Mouse (Mus musculus): Measurements from ENCODE around the gene Mei1.
A peak's percentile ranks its signal among the peaks of the same experiment; 100 is the strongest.

Gene Mei1

GRCm38 (mm10) chr15:82086131-82086530, 16.3 kb downstream of the Mei1 start:
- DNase-seq (ENCODE audit: low read depth), result no peak

- DNase-seq (ENCODE audit: low read depth), result no peak
Observed at GRCm38 (mm10) chr15:82087266-82087665, 17.5 kb downstream of the Mei1 start.

GRCm38 (mm10) chr15:82091061-82091460, 21.3 kb downstream of the Mei1 start:
- DNase-seq (ENCODE audit: low read depth), result no peak

GRCm38 (mm10) chr15:82106953-82107555, 37.3 kb downstream of the Mei1 start:
- DNase-seq (ENCODE audit: low read depth), result peak; percentile 15

- DNase-seq (ENCODE audit: low read depth), result no peak
Observed at GRCm38 (mm10) chr15:82120544-82120943, 50.7 kb downstream of the Mei1 start.

- DNase-seq (ENCODE audit: low read depth), result peak; percentile 18
Observed at GRCm38 (mm10) chr15:82126690-82127089, 56.9 kb downstream of the Mei1 start.

- peak; percentile 95 for DNase-seq (ENCODE audit: low read depth)
Observed at GRCm38 (mm10) chr15:82127426-82128374, 57.9 kb downstream of the Mei1 start, which contains the start of gene Ccdc134. Ccdc134 (plus strand) TSS chr15:82127922.

- DNase-seq (ENCODE audit: low read depth), result no peak
Observed at GRCm38 (mm10) chr15:82128398-82128797, 58.6 kb downstream of the Mei1 start.

- DNase-seq (ENCODE audit: low read depth), result no peak
Observed at GRCm38 (mm10) chr15:82130599-82130998, 60.8 kb downstream of the Mei1 start.

GRCm38 (mm10) chr15:82135372-82135771, 65.6 kb downstream of the Mei1 start:
- DNase-seq (ENCODE audit: low read depth), result no peak

GRCm38 (mm10) chr15:82138565-82138964, 68.8 kb downstream of the Mei1 start:
- DNase-seq (ENCODE audit: low read depth), result peak; percentile 87

GRCm38 (mm10) chr15:82139196-82139595, 69.4 kb downstream of the Mei1 start:
- DNase-seq (ENCODE audit: low read depth), result peak; percentile 70

GRCm38 (mm10) chr15:82140355-82140754, 70.6 kb downstream of the Mei1 start:
- peak; percentile 50 for DNase-seq (ENCODE audit: low read depth)

- DNase-seq (ENCODE audit: low read depth), result no peak
Observed at GRCm38 (mm10) chr15:82144157-82144556, 74.4 kb downstream of the Mei1 start.

GRCm38 (mm10) chr15:82145408-82145807, 75.6 kb downstream of the Mei1 start:
- DNase-seq (ENCODE audit: low read depth), result no peak

- DNase-seq (ENCODE audit: low read depth), result no peak
Observed at GRCm38 (mm10) chr15:82145851-82146769, 76.3 kb downstream of the Mei1 start.

- peak; percentile 99 for DNase-seq (ENCODE audit: low read depth)
Observed at GRCm38 (mm10) chr15:82146770-82147610, 77.2 kb downstream of the Mei1 start, which contains the start of gene Srebf2. Srebf2 (plus strand) TSS chr15:82147181.

- peak; percentile 57 for DNase-seq (ENCODE audit: low read depth)
Observed at GRCm38 (mm10) chr15:82147611-82148111, 77.9 kb downstream of the Mei1 start.

- DNase-seq (ENCODE audit: low read depth), result peak; percentile 62
Observed at GRCm38 (mm10) chr15:82148510-82148911, 78.7 kb downstream of the Mei1 start.

- DNase-seq (ENCODE audit: low read depth), result no peak
Observed at GRCm38 (mm10) chr15:82150042-82150441, 80.2 kb downstream of the Mei1 start.

GRCm38 (mm10) chr15:82151176-82151575, 81.4 kb downstream of the Mei1 start:
- DNase-seq (ENCODE audit: low read depth), result no peak

Measured in naive thymus-derived CD4-positive, alpha-beta T cell, adult 2 months (primary cell).